Mouse (Mus musculus): Measurements from ENCODE around the gene Lmln. TPM values are rescaled to one million over a fixed set of nuclear protein-coding genes. Genes with fewer than 3 reads are reported as not detected.
A peak's percentile ranks its signal among the peaks of the same experiment; 100 is the strongest.
"Not testable (repeated sequence)": the region's sequence is repeated elsewhere in the genome, so short reads cannot be mapped to it uniquely, and the experiment has no call there.

Lmln gene
- polyA plus RNA-seq, 1 experiment: 3.3 TPM

- H3K27ac ChIP-seq (ENCODE audit: control insufficient read depth, insufficient read depth, low read depth, low read length, poor library complexity): peak overlapping the region; percentile 61; the same call in 1 of the 2 replicates
- TF ChIP-seq POLR2A (IDR thresholded peaks at IDR 0.05; ENCODE audit: borderline replicate concordance, control insufficient read depth, low read depth, low read length) (no peak), CTCF (IDR thresholded peaks at IDR 0.05; ENCODE audit: control insufficient read depth, insufficient read depth, low read length) (no peak)
- H3K4me1 ChIP-seq (ENCODE audit: control insufficient read depth, insufficient read depth, low read length): no peaks in the 10 kb centered on the region; the same call in 1 of the 2 replicates
- H3K4me3 ChIP-seq (replicated peaks; ENCODE audit: control insufficient read depth, low read depth, low read length): no peak overlapping the region
- 48% methylated on average over 8 of the region's 8 CpGs for WGBS
Observed at GRCm38 (mm10) chr16:33151558-33151957, 89.2 kb downstream of the Lmln start.

- Histone ChIP-seq H3K4me1 (ENCODE audit: control insufficient read depth, insufficient read depth, low read length) (no peaks in the 10 kb centered on the region; the same call in 1 of the 2 replicates), H3K4me3 (replicated peaks; ENCODE audit: control insufficient read depth, low read depth, low read length) (no peak overlapping the region), H3K27ac (ENCODE audit: control insufficient read depth, insufficient read depth, low read depth, low read length, poor library complexity) (no peak overlapping the region)
- WGBS: 32% methylated on average over 4 of the region's 4 CpGs
- TF ChIP-seq CTCF (IDR thresholded peaks at IDR 0.05; ENCODE audit: control insufficient read depth, insufficient read depth, low read length) (no peak), POLR2A (IDR thresholded peaks at IDR 0.05; ENCODE audit: borderline replicate concordance, control insufficient read depth, low read depth, low read length) (no peak)
Observed at GRCm38 (mm10) chr16:33154992-33155391, 92.7 kb downstream of the Lmln start.

GRCm38 (mm10) chr16:33158006-33158405 is 95.7 kb downstream of the Lmln start:
- no peaks in the 10 kb centered on the region; the same call in 1 of the 2 replicates for H3K4me1 ChIP-seq (ENCODE audit: control insufficient read depth, insufficient read depth, low read length)
- H3K4me3 ChIP-seq (replicated peaks; ENCODE audit: control insufficient read depth, low read depth, low read length): no peak overlapping the region
- TF ChIP-seq POLR2A (IDR thresholded peaks at IDR 0.05; ENCODE audit: borderline replicate concordance, control insufficient read depth, low read depth, low read length) (no peak), CTCF (IDR thresholded peaks at IDR 0.05; ENCODE audit: control insufficient read depth, insufficient read depth, low read length) (no peak)
- no peak overlapping the region for H3K27ac ChIP-seq (ENCODE audit: control insufficient read depth, insufficient read depth, low read depth, low read length, poor library complexity)
- 85% methylated on average over 11 of the region's 11 CpGs for WGBS

GRCm38 (mm10) chr16:33158590-33159071 is 96.3 kb downstream of the Lmln start:
- Histone ChIP-seq H3K27ac (ENCODE audit: control insufficient read depth, insufficient read depth, low read depth, low read length, poor library complexity) (no peak overlapping the region), H3K4me1 (ENCODE audit: control insufficient read depth, insufficient read depth, low read length) (no peaks in the 10 kb centered on the region; the same call in 1 of the 2 replicates), H3K4me3 (replicated peaks; ENCODE audit: control insufficient read depth, low read depth, low read length) (no peak overlapping the region)
- WGBS: 55% methylated on average over 14 of the region's 14 CpGs
- TF ChIP-seq POLR2A (IDR thresholded peaks at IDR 0.05; ENCODE audit: borderline replicate concordance, control insufficient read depth, low read depth, low read length) (no peak), CTCF (IDR thresholded peaks at IDR 0.05; ENCODE audit: control insufficient read depth, insufficient read depth, low read length) (no peak)

- Histone ChIP-seq H3K27ac (ENCODE audit: control insufficient read depth, insufficient read depth, low read depth, low read length, poor library complexity) (no peak overlapping the region), H3K4me3 (replicated peaks; ENCODE audit: control insufficient read depth, low read depth, low read length) (no peak overlapping the region), H3K4me1 (ENCODE audit: control insufficient read depth, insufficient read depth, low read length) (no peaks in the 10 kb centered on the region; the same call in 1 of the 2 replicates)
- TF ChIP-seq POLR2A (IDR thresholded peaks at IDR 0.05; ENCODE audit: borderline replicate concordance, control insufficient read depth, low read depth, low read length) (no peak), CTCF (IDR thresholded peaks at IDR 0.05; ENCODE audit: control insufficient read depth, insufficient read depth, low read length) (no peak)
- WGBS: 91% methylated on average over 2 of the region's 2 CpGs
Observed at GRCm38 (mm10) chr16:33159363-33159762, 97.0 kb downstream of the Lmln start.

- Histone ChIP-seq H3K4me3 (replicated peaks; ENCODE audit: control insufficient read depth, low read depth, low read length) (no peak overlapping the region), H3K4me1 (ENCODE audit: control insufficient read depth, insufficient read depth, low read length) (no peaks in the 10 kb centered on the region; the same call in 1 of the 2 replicates), H3K27ac (ENCODE audit: control insufficient read depth, insufficient read depth, low read depth, low read length, poor library complexity) (no peak overlapping the region)
- TF ChIP-seq POLR2A (IDR thresholded peaks at IDR 0.05; ENCODE audit: borderline replicate concordance, control insufficient read depth, low read depth, low read length) (no peak), CTCF (IDR thresholded peaks at IDR 0.05; ENCODE audit: control insufficient read depth, insufficient read depth, low read length) (no peak)
- WGBS: 78% methylated on average over 13 of the region's 13 CpGs
Observed at GRCm38 (mm10) chr16:33163330-33164090, 101.2 kb downstream of the Lmln start.

GRCm38 (mm10) chr16:33166284-33166683 is 104.0 kb downstream of the Lmln start:
- H3K4me1 ChIP-seq (ENCODE audit: control insufficient read depth, insufficient read depth, low read length); H3K27ac ChIP-seq (ENCODE audit: control insufficient read depth, insufficient read depth, low read depth, low read length, poor library complexity); H3K4me3 ChIP-seq (replicated peaks; ENCODE audit: control insufficient read depth, low read depth, low read length): not testable (repeated sequence)
- WGBS: 58% methylated on average over 6 of the region's 6 CpGs

- peak; percentile 44 for TF ChIP-seq CTCF (IDR thresholded peaks at IDR 0.05; ENCODE audit: control insufficient read depth, insufficient read depth, low read length)
- no peak for TF ChIP-seq POLR2A (IDR thresholded peaks at IDR 0.05; ENCODE audit: borderline replicate concordance, control insufficient read depth, low read depth, low read length)
- Histone ChIP-seq H3K4me3 (replicated peaks; ENCODE audit: control insufficient read depth, low read depth, low read length) (no peak overlapping the region), H3K4me1 (ENCODE audit: control insufficient read depth, insufficient read depth, low read length) (peaks cover 2% of the 10 kb centered on the region), H3K27ac (ENCODE audit: control insufficient read depth, insufficient read depth, low read depth, low read length, poor library complexity) (no peak overlapping the region)
- 51% methylated on average over 5 of the region's 5 CpGs for WGBS
Observed at GRCm38 (mm10) chr16:33167537-33167936, 105.2 kb downstream of the Lmln start.

All from bone marrow, adult 2 months (tissue).